Mouse (Mus musculus): ENCODE measurements at regions not wholly inside any gene's neighbourhood (a gene's known extent, or its start where the extent isn't known, plus 50 kb on each side); places are given as distances from the start of the nearest gene placed in this dataset.

DNA sequence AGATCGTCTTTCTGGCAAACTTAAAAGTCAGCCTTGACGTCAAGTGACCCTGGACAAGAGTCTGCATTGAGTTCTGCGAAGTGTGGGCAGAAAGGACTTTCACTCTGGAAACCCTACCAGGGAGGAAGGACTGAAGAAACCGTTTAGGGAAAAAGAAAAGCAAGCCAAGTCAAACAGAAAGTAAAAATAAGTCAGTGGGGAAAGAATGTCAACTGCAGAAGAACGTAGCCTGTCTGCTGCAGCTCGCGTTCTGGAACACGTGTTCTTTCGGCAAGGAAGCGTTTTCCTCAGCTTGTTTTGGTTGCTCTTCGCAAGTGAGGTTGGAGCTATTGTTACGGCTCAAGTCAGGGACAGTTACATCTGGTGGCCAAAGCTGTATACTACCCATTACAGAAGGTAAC, 147.1 kb upstream of the Klf6 start:
- peak; percentile 69 for DNase-seq (ENCODE audit: low read depth, low spot score)

DNA sequence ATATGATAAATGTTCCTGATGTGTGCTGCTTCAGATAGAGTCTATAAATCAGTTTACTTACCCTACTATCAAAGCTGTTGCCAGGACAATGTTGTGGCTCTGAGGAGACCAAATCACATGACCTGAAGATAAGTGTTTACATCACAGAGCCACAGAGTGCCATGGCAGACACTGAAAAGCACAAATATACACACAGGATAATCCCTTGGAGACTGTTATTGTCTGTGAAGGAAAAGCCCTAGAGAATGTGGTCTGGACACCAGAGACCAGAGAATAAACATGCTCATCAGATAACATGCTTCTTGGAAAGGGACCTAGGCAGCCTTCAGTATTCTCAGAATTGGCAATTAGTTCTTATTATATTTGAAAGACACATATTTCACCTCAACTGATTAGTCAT, 146.5 kb upstream of the Klf6 start:
- peak; percentile 59 for DNase-seq (ENCODE audit: low read depth, low spot score)

DNA sequence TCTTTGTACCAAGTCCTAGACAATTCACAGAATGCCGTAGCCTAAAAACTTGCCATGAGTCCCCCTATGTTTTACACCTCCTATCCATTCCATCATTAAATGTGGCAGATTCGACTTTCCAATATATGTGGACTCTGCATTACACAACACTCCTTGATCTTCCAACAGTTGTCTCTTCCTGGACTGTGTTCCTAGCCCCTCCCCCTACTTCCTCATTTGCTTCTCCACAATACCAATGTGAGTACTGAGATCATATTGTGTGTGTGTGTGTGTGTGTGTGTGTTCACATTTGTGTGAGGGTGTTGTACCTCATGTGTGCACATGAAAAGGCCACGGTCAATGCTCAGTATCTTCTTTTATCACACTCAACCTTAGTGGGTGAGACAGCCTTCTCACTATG, 144.5 kb upstream of the Klf6 start:
- DNase-seq (ENCODE audit: low read depth, low spot score): no peak

DNA sequence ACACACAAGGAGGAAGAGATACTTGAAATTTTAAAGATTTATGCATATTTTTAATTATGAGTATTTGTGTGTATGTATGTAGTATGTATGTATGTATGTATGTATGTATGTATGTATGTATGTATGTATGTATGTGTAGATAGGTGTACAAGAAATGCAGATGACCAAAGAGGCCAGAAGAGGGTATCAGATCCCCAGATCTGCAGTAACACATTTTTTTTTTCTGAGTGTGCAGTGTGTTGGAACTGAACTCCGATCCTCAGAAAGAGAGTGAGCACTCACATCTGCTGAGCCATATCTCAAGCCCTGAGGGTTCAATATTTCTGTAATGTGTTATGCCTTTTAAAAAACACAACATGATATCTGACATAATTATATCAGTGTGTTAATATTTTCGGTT, 138.0 kb upstream of the Klf6 start:
- DNase-seq (ENCODE audit: low read depth, low spot score): no peak

DNA sequence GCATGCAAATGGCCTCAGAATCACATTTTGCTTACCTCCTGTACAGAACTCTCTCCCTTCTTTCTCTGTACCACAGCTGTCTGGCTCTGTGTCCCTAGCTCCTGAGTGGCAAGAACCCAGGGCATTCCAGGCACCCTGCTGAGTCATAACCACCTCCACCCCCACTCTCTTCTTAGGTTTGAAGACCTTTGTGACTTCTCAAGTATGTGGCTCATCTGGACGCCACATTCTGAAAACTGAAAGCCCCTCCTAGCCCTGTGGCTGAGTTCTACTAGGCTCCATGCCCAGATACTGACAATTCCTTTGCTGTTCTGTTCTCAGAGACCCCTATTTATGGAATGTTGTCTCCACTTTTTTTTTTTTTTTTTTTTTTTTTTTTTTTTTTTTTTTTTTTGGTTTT, 136.9 kb upstream of the Klf6 start:
- no peak for DNase-seq (ENCODE audit: low read depth, low spot score)

DNA sequence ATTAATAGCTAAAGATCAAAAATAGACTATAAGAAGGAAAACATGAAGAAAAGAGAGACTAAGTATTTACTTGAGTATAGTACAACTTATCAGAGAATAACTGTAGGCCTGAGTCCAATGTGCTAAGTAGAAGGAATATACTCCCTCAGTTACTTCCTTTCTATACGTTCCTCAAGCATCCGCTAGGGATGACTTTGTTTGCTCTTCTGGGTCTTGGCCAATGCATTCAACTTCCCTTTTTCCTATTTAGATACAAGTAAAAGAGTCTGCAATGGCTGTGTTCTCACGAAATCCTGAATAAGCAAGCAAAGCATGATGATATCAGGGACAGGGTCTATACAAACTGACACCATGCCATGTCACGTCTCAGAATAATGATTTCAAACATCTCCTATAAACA, 135.3 kb upstream of the Klf6 start:
- DNase-seq (ENCODE audit: low read depth, low spot score): no peak

DNA sequence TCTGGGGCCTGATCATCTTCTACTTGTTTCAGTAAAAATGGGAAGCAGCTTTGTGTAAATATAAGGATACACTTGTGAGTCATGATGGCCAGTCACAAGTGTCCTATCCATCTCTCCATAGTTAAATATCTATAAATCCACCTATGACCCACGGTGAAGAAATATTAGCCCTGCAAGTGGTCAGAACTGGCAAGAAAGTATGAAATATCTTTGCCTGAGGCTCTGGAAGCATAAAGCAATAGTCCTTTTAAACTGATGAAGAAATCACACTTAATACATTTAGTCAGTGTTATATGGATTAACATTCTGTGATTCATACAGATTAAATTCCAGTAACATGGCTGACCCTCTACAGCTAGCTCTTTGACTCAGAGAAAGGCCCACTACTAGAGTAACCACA, 134.8 kb upstream of the Klf6 start:
- no peak for DNase-seq (ENCODE audit: low read depth, low spot score)

DNA sequence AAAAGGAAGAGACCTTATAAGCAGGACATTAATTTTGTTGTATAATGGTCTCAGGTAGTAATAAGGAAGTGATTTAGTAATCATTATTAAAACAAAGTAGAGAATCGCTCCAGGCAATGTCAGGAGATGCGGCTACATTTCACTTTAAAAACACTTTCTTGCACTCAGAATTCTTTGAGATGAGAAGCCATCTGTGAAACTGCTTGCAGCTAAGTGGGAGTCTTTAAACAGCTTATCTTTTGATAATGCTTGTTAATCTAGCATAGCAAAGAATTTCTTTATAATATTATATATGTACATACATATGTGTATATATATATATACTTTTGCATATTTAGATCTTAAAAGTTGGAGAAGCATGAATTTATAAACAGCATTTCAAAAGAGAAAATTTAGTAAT, 133.1 kb upstream of the Klf6 start:
- DNase-seq (ENCODE audit: low read depth, low spot score): no peak

DNA sequence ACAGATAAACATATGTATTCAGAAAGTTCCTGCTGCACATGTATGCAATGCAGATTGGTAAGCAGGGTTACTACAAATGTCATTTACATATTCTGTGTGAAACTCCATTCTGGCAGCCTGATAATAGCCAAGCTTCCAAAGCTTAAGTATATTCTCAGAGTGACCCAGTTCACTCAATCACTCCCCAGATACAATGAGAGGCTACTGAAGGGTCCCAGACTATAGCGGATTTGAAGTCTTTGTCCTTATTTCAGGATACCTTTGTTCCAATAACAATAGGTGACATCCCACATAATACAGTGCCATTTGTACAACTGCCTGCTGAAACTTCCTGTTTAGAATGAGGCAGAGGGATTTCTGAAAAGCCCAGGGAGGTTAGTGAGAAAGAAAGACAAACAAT, 132.5 kb upstream of the Klf6 start:
- no peak for DNase-seq (ENCODE audit: low read depth, low spot score)

DNA sequence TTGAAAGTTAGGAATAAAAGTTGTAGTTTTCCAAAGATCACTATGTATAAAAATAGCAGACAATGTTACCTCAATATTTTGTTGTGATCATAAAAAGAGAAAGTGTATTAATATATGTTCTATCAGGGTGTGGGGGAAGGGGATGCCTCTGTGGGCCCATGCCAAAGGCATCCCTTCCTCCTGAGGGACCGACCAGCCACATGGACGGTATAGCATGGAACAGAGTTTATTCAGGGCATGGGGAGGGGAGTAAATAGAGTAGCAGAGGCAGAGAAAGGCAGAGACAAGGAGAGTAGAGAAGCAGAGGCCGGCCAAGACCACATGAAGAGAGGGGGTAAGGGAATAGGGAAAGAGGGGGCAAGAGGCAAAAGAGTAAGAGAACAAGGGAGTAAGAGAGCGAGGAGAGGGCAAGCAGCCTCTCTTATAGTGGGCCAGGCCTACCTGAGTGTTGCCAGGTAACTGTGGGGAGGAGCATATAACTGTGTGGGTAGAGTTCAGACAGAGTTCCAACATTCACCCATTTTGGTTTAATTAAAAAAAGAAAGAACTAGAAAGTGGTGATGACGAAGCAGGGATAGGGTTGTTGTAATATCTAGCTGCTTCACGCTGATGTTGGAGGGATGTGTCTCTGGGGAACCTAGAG, 131.7 kb upstream of the Klf6 start:
- no peak for DNase-seq (ENCODE audit: low read depth, low spot score)

DNA sequence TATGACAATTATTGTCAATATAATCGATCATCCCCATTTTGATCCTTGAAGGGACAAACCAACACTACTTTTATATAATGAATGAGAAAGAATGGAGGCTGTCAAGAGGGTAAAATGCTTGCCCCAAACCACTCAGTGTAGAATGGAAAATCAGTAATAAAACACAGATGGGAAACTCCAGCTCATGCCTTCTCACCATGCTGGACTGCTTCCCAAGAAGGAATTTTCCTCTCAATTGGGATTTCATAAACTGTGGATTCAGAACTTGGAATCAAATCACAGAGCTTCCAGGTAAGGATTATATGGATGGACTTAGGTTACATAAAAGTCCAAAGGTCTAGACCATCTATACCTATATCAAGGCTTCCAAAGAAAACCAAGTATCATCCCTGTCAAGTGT, 129.1 kb upstream of the Klf6 start:
- no peak for DNase-seq (ENCODE audit: low read depth, low spot score)

DNA sequence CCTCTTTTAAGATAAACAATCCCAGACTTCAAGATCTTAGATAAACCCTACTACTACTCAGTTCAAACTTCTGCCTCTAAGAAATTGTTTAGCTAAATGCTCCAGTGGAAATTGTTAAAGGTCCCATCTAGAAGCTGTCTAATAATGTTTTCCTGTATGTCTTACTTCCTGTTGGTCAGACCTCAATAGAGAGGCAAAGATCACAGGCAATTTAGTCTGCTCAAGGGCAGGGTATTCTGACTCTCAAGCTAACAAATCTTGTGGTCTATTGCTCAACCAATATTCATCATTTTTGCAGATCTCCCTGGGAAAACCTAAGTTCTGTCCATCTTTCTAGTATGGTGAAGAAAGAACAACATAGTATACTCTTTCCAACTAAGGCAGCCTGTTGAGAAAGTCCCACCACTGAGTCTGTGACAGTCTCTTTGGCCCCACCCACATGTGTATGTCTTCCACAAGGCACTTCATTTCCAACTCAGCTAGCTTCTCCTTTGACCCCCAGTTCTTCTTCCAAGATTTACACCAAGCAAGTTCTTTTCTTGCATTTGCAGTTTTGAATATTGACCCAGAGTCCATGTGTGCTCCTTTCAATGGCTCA, 126.2 kb upstream of the Klf6 start:
- no peak for DNase-seq (ENCODE audit: low read depth, low spot score)

DNA sequence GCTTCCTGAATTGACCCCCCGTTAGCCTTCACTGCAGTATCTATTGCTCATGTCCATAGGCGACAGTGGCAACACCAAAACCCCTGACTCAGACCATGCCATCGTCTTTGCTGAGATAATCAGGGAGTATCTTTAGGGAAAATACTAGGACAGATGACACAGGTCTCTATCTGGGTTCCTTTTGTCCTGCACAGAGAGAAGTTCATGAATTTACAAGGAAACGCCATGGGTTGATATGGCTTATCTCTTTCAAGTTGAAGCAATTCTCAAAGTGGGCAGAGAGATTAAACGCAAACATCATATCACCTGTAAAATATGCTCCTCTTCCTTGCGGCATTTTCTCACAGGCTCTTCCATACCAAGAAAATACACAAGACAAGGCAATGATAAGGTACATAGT, 124.8 kb upstream of the Klf6 start:
- no peak for DNase-seq (ENCODE audit: low read depth, low spot score)

DNA sequence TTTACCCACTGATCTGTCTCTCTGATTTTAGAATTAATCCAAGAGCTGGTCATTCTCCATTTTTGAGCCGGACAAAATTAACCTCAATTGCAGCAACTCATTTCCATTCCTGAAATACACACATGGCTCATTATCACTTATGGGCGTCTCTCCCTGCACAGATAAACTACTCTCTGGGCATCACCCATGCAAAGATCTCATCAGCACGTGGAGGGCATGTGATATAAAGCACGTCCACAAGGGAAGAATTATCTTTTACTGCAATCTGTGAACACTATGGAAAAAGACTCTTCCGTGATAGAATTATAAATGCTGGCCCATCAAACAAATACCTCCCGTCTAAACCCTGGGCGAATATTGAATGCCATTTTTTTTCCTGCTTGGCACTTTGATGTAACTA, 124.1 kb upstream of the Klf6 start:
- DNase-seq (ENCODE audit: low read depth, low spot score): no peak

DNA sequence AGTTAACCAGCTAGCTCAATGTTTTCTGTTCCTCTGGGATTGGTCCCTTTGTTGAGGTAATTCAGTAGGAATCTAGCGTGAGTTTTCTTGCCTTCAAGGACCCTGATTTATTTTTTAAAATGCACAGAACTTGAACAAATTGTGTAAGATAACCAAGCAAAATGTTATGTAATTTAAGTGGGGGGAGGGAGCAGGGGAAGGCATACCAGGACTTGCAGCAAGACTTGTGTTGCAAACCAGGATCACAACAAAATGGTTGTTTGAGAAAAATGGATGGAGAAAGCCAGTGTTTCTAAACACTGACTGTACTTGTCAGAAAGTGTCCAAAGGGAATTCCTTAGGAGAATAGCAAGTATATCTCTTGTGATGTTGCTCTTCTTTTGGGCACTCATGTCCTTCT, 120.5 kb upstream of the Klf6 start:
- no peak for DNase-seq (ENCODE audit: low read depth, low spot score)

DNA sequence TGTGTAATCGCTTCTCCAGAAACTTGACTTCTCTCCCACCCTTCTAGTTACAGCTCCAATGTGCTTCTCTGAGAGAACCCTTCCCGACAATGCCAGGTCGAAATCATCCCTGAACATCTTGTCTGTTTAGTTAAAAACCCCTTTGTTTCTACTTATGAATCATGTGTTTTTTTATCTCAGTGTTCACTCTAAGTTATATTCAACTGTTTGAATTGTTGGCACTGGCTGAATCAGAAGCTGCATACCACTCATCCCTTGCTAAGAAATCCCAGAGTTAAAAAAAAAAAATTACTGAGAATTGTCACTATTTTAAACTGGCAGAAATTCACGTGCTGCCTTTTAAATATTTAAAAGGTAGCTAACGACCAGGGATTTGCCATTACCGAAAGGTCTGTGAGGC, 116.3 kb upstream of the Klf6 start:
- DNase-seq (ENCODE audit: low read depth, low spot score): no peak

DNA sequence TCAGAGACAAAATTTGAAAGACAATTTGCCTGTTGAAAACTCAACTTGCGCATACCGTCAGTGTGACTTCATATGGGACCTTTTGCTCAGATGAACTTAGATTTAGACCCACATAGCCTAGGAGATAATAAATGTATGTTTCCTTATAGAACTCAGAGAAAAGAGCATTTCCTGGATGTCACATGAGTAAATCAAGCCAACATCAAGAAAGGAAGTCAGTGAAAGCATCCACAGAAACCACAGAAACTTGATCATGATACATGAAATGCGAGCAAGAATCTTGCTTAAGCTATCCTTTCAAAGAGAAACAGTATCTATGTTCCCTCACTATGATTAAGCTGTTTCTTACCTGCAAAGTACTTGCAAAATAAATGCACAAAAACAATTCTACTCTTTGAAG, 104.1 kb upstream of the Klf6 start:
- DNase-seq (ENCODE audit: low read depth, low spot score): peak; percentile 68

DNA sequence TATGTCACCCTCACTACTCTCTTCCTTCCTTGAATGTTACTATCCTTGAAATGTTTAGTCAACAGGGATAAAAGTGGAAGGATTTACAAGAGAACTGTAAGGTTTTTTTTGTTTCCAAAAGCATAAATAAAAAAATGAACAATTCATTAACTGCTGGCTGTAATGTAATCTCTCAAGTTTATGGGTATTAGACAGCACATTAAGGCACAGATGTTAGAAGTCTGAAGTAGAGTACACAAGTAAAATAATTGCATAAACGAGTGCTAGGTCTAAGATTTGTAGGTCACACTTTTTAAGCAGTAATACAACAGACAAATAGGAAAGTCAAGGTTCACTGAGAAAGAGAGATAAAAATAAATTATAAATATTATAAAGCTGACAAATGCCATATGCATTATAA, 103.3 kb upstream of the Klf6 start:
- no peak for DNase-seq (ENCODE audit: low read depth, low spot score)

DNA sequence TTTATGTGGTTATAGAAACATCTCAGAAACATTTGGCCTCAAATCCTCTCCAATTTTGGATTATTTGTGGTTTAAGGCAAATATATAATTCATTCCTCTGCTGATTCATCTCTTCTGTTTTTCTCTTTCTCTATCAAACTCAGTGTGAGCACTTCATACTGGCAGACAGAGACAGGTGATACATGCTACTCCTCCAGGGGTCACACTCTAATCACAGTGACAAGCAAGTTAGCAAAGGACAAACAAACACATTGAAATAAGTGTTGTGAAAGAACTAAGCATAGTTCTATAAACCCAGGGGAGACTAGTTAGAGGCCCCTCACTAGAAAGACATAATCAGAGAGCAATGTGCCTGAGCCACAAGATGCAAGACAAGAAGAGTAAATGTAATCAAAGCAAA, 101.3 kb upstream of the Klf6 start:
- no peak for DNase-seq (ENCODE audit: low read depth, low spot score)

DNA sequence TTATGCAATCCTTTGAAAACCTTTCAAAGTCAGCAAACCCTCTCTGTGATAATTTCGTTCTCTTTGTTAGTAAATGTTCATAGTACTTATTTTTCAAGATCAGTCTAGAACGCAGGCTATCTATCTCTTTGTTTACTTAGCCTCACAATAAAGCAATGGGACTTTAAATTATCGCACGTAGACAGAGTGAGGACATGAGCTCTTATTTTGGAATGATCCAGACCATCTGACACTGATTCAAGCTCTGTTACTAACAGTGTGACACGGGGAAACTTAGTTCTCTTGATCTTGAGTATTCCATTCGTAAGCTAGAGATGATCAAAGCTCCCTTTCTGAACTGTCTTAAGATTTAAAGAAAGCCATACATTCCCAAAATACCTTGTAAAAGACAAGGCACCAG, 94.9 kb upstream of the Klf6 start:
- no peak for DNase-seq (ENCODE audit: low read depth, low spot score)

DNA sequence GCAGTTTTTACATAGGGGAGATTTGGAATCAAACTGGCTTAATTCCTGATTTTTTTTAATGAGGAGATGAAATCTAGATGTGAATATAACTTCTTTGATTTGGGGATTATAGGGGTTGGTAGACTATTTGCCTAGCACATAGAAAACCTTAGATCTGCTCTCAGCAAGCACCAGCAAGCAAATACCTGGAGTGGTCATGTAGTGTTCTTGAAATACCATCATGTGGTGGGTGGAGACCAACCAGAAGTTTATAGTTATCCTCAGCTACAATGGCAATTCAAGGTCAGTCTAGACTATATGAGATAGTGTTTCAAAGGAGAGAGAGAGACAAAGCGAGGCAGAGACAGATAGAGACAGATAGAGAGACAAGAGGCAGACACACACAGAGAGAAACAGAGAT, 94.1 kb upstream of the Klf6 start:
- no peak for DNase-seq (ENCODE audit: low read depth, low spot score)

DNA sequence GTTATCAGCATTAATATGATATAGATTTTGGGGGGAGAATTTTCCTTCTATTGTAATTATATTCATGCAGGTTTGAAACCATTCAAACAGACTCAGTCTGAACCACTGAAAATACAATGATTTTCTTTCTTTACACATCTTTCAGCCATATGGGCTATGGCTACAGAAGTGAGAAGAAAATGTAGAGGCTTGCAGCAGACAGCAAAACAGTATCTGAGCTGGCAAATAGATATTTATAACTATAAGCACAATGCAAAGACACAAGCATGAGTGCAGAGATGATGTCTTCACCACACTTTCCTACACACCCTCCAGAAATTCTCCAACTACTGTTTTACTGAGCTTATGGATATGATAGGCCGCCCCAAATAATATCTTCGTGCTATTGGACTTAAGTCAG, 92.6 kb upstream of the Klf6 start:
- no peak for DNase-seq (ENCODE audit: low read depth, low spot score)

DNA sequence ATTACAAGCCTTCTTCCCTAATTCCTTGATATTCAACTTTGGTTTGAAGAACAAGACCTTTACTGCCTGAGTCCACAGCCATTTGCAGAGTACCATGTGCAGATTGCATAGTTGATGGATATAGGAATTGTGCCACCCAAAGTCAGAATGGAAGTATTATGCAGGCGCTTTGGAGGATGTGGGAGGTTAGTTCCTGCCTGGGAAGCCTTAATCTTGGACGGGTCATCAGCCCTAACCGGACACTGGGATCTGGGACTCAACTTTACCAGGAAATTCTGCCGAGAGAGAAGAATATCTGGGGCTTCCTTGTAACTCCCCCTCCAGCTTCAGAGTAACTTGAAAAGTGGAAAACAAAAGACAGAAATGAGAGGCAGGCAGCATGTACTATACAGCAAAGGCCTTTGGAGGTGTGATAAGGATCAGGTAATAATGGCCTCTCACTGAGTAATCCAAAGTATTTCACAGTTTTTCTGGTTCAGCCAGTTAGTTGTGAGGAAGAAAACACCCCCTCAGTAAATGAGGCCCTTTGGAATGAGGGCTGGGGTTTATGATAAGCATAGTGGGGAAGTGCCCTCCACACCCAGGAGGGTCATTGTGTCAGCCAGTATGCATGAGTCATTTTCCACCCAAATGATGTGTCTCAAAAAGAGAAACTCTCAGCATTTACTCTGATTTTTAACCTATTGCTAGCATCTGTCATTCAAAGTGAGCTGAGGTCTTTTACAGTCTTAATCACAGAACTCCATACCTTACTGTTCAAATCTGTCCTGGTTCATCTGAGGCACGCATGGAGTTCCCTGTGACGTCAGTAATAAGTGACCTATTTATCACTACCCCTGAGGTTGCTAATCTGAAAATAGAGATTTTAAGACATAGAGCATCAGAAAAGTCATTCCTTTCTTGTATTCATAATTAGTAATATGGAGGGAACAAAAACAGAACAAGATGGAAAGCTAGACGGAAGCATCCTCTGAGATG, 91.7 kb upstream of the Klf6 start:
- DNase-seq (ENCODE audit: low read depth, low spot score): peak; percentile 22

Data from CD4-positive helper T cell, adult 2 months (primary cell).